Mouse (Mus musculus): ENCODE data around the gene Tmem210. TPM values are rescaled to one million over a fixed set of nuclear protein-coding genes. Genes with fewer than 3 reads are reported as not detected.

Gene Tmem210
- total and polyA plus RNA-seq, 2 experiments from 2014 or later = not detected

DNA sequence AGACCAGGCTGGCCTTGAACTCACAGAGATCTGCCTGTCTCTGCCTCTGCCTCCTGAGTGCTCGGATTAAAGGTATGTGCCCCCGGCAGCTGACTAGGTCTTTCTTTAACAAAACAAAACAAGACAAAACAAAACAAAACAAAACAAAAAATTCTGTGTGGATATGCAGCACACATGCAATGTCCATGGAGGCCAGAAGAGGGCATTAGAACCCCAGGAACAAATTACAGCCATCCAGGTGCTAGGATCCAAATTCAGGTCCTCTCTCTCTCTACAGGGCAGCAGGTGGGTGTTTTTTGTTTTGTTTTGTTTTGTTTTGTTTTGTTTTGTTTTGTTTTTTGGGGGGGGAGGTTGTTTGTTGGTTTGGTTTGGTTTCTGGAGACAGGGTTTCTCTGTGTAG, 29.1 kb upstream of the Tmem210 start:
- Histone ChIP-seq H3K4me3 (ENCODE audit: low read length) (no peak overlapping the region), H3K9me3 (ENCODE audit: low read length) (no peaks in the 10 kb centered on the region), H3K27ac (no peak overlapping the region), H3K4me1 (ENCODE audit: insufficient read depth, low read length) (peaks cover 18% of the 10 kb centered on the region), H3K4me2 (ENCODE audit: low read depth, low read length) (no peak overlapping the region), H3K27me3 (ENCODE audit: insufficient read depth, low read length) (no peaks in the 10 kb centered on the region), H3K36me3 (ENCODE audit: insufficient read depth, low read length) (no peaks in the 10 kb centered on the region), H3K9ac (replicated peaks; ENCODE audit: low read length) (no peak overlapping the region)
- no peak for ATAC-seq
- DNase-seq (ENCODE audit: low spot score) = no peak
- WGBS = 67% methylated on average over 2 of the region's 2 CpGs
- peak; percentile 60 for TF ChIP-seq CTCF (IDR thresholded peaks at IDR 0.05; ENCODE audit: low read depth)

GRCm38 (mm10) chr2:25261870-25262269, 26.1 kb upstream of the Tmem210 start:
- no peaks in the 10 kb centered on the region for H3K9me3 ChIP-seq (ENCODE audit: low read length)
- no peak for TF ChIP-seq CTCF (IDR thresholded peaks at IDR 0.05; ENCODE audit: low read depth)
- DNase-seq (ENCODE audit: low spot score) (no peak), ATAC-seq (no peak)
- peak overlapping the region; percentile 79 for H3K27ac ChIP-seq
- no peaks in the 10 kb centered on the region for H3K27me3 ChIP-seq (ENCODE audit: insufficient read depth, low read length)
- no peaks in the 10 kb centered on the region for H3K36me3 ChIP-seq (ENCODE audit: insufficient read depth, low read length)
- peak overlapping the region; percentile 60 for H3K4me3 ChIP-seq (ENCODE audit: low read length)
- WGBS = 43% methylated on average over 11 of the region's 12 CpGs
- H3K9ac ChIP-seq (replicated peaks; ENCODE audit: low read length) = peak overlapping the region; percentile 28; the same call in 1 of the 2 replicates
- H3K4me2 ChIP-seq (ENCODE audit: low read depth, low read length) = peak overlapping the region; percentile 76
- H3K4me1 ChIP-seq (ENCODE audit: insufficient read depth, low read length) = peaks cover 33% of the 10 kb centered on the region

- Histone ChIP-seq H3K36me3 (ENCODE audit: insufficient read depth, low read length) (no peaks in the 10 kb centered on the region), H3K4me3 (ENCODE audit: low read length) (peak within 1 kb of the TSS; percentile 60), H3K9me3 (ENCODE audit: low read length) (no peaks in the 10 kb centered on the region), H3K4me1 (ENCODE audit: insufficient read depth, low read length) (peaks cover 38% of the 10 kb centered on the region), H3K4me2 (ENCODE audit: low read depth, low read length) (peak within 1 kb of the TSS; percentile 76), H3K27ac (peak within 1 kb of the TSS; percentile 79), H3K9ac (replicated peaks; ENCODE audit: low read length) (peak within 1 kb of the TSS; percentile 66), H3K27me3 (ENCODE audit: insufficient read depth, low read length) (no peaks in the 10 kb centered on the region)
- DNase-seq (ENCODE audit: low spot score) (peak; percentile 98), ATAC-seq (peak; percentile 97)
- WGBS = under 1% methylated on average over 39 of the region's 39 CpGs
- TF ChIP-seq CTCF (IDR thresholded peaks at IDR 0.05; ENCODE audit: low read depth) = no peak; the same call in 1 of the 2 replicates
Observed at GRCm38 (mm10) chr2:25262291-25262767, 25.6 kb upstream of the Tmem210 start, which contains the start of gene Tprn. TSS of gene Tprn (plus strand) at chr2:25262618.

DNA sequence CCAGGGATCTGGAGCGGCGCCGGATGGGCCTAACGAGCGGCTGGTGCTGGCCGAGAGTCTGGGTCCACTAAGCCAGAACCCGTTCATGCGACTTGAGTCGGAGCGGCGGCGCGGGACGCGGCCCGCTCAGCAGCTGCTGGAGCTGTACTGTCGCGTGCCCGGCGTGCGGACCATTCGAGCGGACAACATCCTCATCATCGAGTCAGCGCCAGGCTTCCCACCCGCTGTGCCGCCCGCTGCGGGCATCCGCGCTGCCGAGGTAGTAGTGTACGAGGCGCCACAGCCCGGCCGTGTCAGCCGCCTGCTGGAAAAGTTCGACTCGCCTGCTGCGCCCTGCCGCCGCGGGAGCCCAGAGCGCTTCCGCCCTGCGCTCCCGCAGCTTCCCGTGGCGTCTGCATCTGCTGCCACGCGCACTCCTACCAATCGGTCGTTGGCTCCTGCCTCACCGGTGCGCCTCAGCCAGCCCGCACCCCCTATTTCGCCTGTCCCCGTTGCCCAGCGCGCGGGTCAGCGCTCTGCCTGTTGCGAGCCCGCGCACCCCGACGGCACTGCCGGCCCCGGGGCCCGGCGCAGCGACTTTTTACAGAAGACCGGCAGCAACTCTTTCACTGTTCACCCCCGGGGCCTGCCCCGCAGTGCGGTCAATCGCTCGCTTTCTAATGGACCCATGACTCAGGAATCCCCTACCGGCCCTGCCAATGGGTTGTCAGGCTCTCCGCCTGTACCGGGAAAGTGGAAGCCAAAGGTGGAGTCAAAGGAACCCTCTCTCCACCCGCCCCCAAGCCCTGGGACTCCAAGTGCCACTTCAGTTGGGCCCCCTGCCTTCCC, 24.9 kb upstream of the Tmem210 start:
- peak overlapping the region; percentile 66 for H3K9ac ChIP-seq (replicated peaks; ENCODE audit: low read length)
- peaks cover 43% of the 10 kb centered on the region for H3K4me1 ChIP-seq (ENCODE audit: insufficient read depth, low read length)
- peak overlapping the region; percentile 76 for H3K4me2 ChIP-seq (ENCODE audit: low read depth, low read length)
- WGBS = 2% methylated on average over 81 of the region's 82 CpGs
- H3K27me3 ChIP-seq (ENCODE audit: insufficient read depth, low read length) = no peaks in the 10 kb centered on the region
- H3K36me3 ChIP-seq (ENCODE audit: insufficient read depth, low read length) = no peaks in the 10 kb centered on the region
- DNase-seq (ENCODE audit: low spot score) (peak; percentile 61), ATAC-seq (no peak)
- peak overlapping the region; percentile 60 for H3K4me3 ChIP-seq (ENCODE audit: low read length)
- no peaks in the 10 kb centered on the region for H3K9me3 ChIP-seq (ENCODE audit: low read length)
- H3K27ac ChIP-seq = peak overlapping the region; percentile 71
- no peak for TF ChIP-seq CTCF (IDR thresholded peaks at IDR 0.05; ENCODE audit: low read depth)

- Histone ChIP-seq H3K9me3 (ENCODE audit: low read length) (no peaks in the 10 kb centered on the region), H3K27ac (peak overlapping the region; percentile 71), H3K27me3 (ENCODE audit: insufficient read depth, low read length) (no peaks in the 10 kb centered on the region), H3K36me3 (ENCODE audit: insufficient read depth, low read length) (peaks cover 2% of the 10 kb centered on the region; the same call in 1 of the 2 replicates), H3K4me3 (ENCODE audit: low read length) (peak overlapping the region; percentile 60), H3K4me2 (ENCODE audit: low read depth, low read length) (peak overlapping the region; percentile 76), H3K4me1 (ENCODE audit: insufficient read depth, low read length) (peaks cover 44% of the 10 kb centered on the region), H3K9ac (replicated peaks; ENCODE audit: low read length) (peak overlapping the region; percentile 66)
- no peak for TF ChIP-seq CTCF (IDR thresholded peaks at IDR 0.05; ENCODE audit: low read depth)
- ATAC-seq (no peak), DNase-seq (ENCODE audit: low spot score) (peak; percentile 37)
- 13% methylated on average over 12 of the region's 12 CpGs for WGBS
Observed at GRCm38 (mm10) chr2:25263623-25264285, 24.2 kb upstream of the Tmem210 start.

GRCm38 (mm10) chr2:25264286-25264660, 23.7 kb upstream of the Tmem210 start:
- Histone ChIP-seq H3K4me1 (ENCODE audit: insufficient read depth, low read length) (peaks cover 44% of the 10 kb centered on the region), H3K9ac (replicated peaks; ENCODE audit: low read length) (peak overlapping the region; percentile 66; the same call in 1 of the 2 replicates), H3K36me3 (ENCODE audit: insufficient read depth, low read length) (peaks cover 8% of the 10 kb centered on the region; the same call in 1 of the 2 replicates), H3K27ac (peak overlapping the region; percentile 71; the same call in 1 of the 2 replicates), H3K4me3 (ENCODE audit: low read length) (peak overlapping the region; percentile 60), H3K4me2 (ENCODE audit: low read depth, low read length) (peak overlapping the region; percentile 76), H3K27me3 (ENCODE audit: insufficient read depth, low read length) (no peaks in the 10 kb centered on the region), H3K9me3 (ENCODE audit: low read length) (no peaks in the 10 kb centered on the region)
- DNase-seq (ENCODE audit: low spot score) = no peak
- 71% methylated on average over 5 of the region's 5 CpGs for WGBS
- ATAC-seq = no peak
- no peak for TF ChIP-seq CTCF (IDR thresholded peaks at IDR 0.05; ENCODE audit: low read depth)
